ENCODE assay signal across 8 mouse cellular contexts in the genomic region with DNA sequence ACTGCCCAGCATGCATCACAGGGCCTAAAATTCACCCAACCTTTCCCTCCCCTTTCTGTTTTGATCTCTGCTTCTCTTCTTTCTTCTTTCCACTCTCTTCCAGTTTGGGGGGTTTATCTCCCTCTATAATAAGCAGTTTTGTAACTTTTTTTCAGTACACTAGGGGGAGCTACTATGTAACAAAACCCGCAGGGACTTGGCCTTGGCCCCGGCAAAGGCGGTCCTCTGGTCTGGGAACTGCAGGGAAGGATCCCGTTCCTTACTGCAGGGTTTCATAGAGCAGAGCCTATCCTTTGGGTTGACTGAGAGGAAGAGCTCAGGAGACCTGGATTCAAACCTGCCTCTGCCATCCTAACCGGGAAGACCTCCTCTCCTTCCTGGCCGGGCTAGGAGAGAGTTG. TPM values are rescaled to one million over a fixed set of nuclear protein-coding genes. Genes with fewer than 3 reads are reported as not detected.
DNase-seq lines count a peak whose midpoint lies in the region; ATAC-seq lines count a peak whose summit lies in the region.
"Had no signal": no experiment of that assay in that cellular context is flagged by ENCODE, and none has a peak within 500 bp of the region (broad histone marks: within the 10 kb centered on the region; RNA-seq: fewer than 3 reads in every experiment).

No protein-coding gene starts in this region.

- H3K4me2 ChIP-seq in liver, embryonic 11.5 days: no peak overlapping the region
- H3K4me2 ChIP-seq: midbrain, embryonic 12.5 days had no signal

- H3K4me1 ChIP-seq in liver, embryonic 11.5 days (replicated peaks; ENCODE audit: control insufficient read depth, insufficient read depth, low read length): no peaks in the 10 kb centered on the region

- no peaks in the 10 kb centered on the region for H3K9me3 ChIP-seq in liver, embryonic 11.5 days (ENCODE audit: control insufficient read depth, low read length)
- H3K9me3 ChIP-seq: midbrain, embryonic 12.5 days had no signal

- DNase-seq in liver: peak; percentile 28
- no peak for DNase-seq in liver, embryonic 11.5 days (ENCODE audit: low spot score)
- peak; percentile 66 for DNase-seq in MN1 (ENCODE audit: low spot score)
- peak; percentile 28 for DNase-seq in cerebellum, adult 8-10 months
- DNase-seq in heart, postnatal 10 days: peak; percentile 30 to 57
- DNase-seq in lung, postnatal 14 days: peak; percentile 30
- DNase-seq in T-cell, adult 2 months (ENCODE audit: low spot score): no peak

- H3K36me3 ChIP-seq in liver, embryonic 11.5 days (ENCODE audit: control insufficient read depth, insufficient read depth, low read length): no peaks in the 10 kb centered on the region
- H3K36me3 ChIP-seq: midbrain, embryonic 12.5 days had no signal

- intact Hi-C loops in heart, postnatal 10 days (cut with DNase I): loop anchor here (5.0 kb wide), 2 partner anchors 183 to 208 kb away; no protein-coding TSS in a partner anchor

- ATAC-seq in liver, embryonic 11.5 days (replicated peaks; ENCODE audit: low FRiP score): no peak

- H3K27me3 ChIP-seq in liver, embryonic 11.5 days (replicated peaks; ENCODE audit: control insufficient read depth, insufficient read depth, low read length): no peaks in the 10 kb centered on the region
- H3K27me3 ChIP-seq: midbrain, embryonic 12.5 days had no signal

- 14% methylated on average over 6 of the region's 6 CpGs for WGBS in liver, embryonic 11.5 days

- H3K4me3 ChIP-seq in liver, embryonic 11.5 days (ENCODE audit: low read depth, low read length): no peak overlapping the region
- H3K4me3 ChIP-seq: midbrain, embryonic 12.5 days had no signal

- H3K27ac ChIP-seq in liver, embryonic 11.5 days (ENCODE audit: low read depth, low read length): no peak overlapping the region
- H3K27ac ChIP-seq: midbrain, embryonic 12.5 days had no signal

- H3K9ac ChIP-seq in liver, embryonic 11.5 days (ENCODE audit: low read depth, low read length): no peak overlapping the region
- H3K9ac ChIP-seq: midbrain, embryonic 12.5 days had no signal

RNA-seq across cellular contexts. Expression of a gene that starts 30.0 kb away (rescaled TPM):
- 0.88 and 1.5 TPM in 2 replicates for polyA plus RNA-seq in liver, embryonic 11.5 days (2014; fragmentation: Nextera tagmentation; extraction: Ambion mirVana)
- total RNA-seq in heart, postnatal 10 days (2021): not detected

RNA-seq across cellular contexts. Expression of a gene that starts 55.8 kb away (rescaled TPM):
- polyA plus RNA-seq in liver, embryonic 11.5 days (2014; fragmentation: Nextera tagmentation; extraction: Ambion mirVana): 24.7 and 27.5 TPM in 2 replicates
- total RNA-seq in heart, postnatal 10 days (2021): 10 to 100 TPM; 24.5 to 25.9 TPM

Comparison
In these comparisons a context has a peak if more than half of its experiments do, and no peak if none do; other contexts are left out.
1. DNase-seq: peak in liver (single experiment), MN1 (single experiment), cerebellum, adult 8-10 months (single experiment), heart, postnatal 10 days (2 of 2) and lung, postnatal 14 days (single experiment); none in liver, embryonic 11.5 days (single experiment) and T-cell, adult 2 months (single experiment).